Mouse (Mus musculus): Measurements from ENCODE around the gene Wdr74. TPM values are rescaled to one million over a fixed set of nuclear protein-coding genes. Genes with fewer than 3 reads are reported as not detected.
A peak's percentile ranks its signal among the peaks of the same experiment; 100 is the strongest.

The Wdr74 gene
- polyA plus RNA-seq, 1 experiment from 2014 or later = 80.8 TPM

- DNase-seq (ENCODE audit: low spot score) (peak; percentile 96), ATAC-seq (ENCODE audit: low FRiP score) (peak; percentile 95)
- peak within 1 kb of the TSS; percentile 84 for H3K4me3 ChIP-seq (replicated peaks; ENCODE audit: low read length)
- peaks cover 39% of the 10 kb centered on the region for H3K36me3 ChIP-seq (replicated peaks; ENCODE audit: control insufficient read depth, insufficient read depth)
- peak within 1 kb of the TSS; percentile 85 for H3K27ac ChIP-seq
- H3K27me3 ChIP-seq (ENCODE audit: control insufficient read depth, insufficient read depth, low read length) = no peaks in the 10 kb centered on the region
- H3K9me3 ChIP-seq (ENCODE audit: control insufficient read depth, low read length) = no peaks in the 10 kb centered on the region
- H3K9ac ChIP-seq = peak within 1 kb of the TSS; percentile 95
- WGBS = under 1% methylated on average over 75 of the region's 75 CpGs
- H3K4me1 ChIP-seq (replicated peaks; ENCODE audit: control insufficient read depth, insufficient read depth, low read length) = peaks cover 28% of the 10 kb centered on the region
- H3K4me2 ChIP-seq (replicated peaks) = peak within 1 kb of the TSS; percentile 90
Measured at GRCm38 (mm10) chr19:8756635-8757387, 21.2 kb downstream of the Wdr74 start, which contains the start of gene Nxf1. TSS of gene Nxf1 (plus strand) at chr19:8757073.

DNA sequence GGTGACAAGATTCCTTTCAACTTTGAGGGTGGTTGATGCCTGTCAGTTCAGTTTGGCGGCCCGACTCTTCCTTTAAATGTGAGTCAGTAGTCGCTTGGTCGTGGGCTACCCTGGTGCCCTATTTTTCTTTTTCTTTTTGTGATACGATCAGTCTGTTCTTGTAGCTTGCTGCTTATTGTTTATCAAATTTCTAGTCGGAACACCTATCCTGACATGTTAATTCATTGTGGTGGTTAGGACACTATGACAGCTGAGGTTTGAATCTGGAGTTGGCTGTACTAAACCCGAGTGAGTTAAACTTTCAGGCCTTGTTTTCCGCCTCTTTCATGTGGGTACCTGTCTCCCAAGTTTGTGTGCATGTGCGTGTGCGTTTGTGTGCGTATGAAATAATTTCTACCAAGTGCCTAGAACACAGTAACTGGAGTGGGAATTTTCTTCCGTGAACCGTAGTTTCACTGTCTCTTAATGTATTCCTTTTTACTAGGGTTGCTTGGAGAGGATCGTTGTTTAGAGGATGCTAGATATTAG lies 21.9 kb downstream of the Wdr74 start:
- DNase-seq (ENCODE audit: low spot score) (no peak), ATAC-seq (ENCODE audit: low FRiP score) (no peak)
- Histone ChIP-seq H3K4me3 (replicated peaks; ENCODE audit: low read length) (peak overlapping the region; percentile 84), H3K36me3 (replicated peaks; ENCODE audit: control insufficient read depth, insufficient read depth) (peaks cover 38% of the 10 kb centered on the region), H3K9ac (peak overlapping the region; percentile 95), H3K4me2 (replicated peaks) (peak overlapping the region; percentile 90), H3K4me1 (replicated peaks; ENCODE audit: control insufficient read depth, insufficient read depth, low read length) (peaks cover 28% of the 10 kb centered on the region), H3K27ac (peak overlapping the region; percentile 85), H3K27me3 (ENCODE audit: control insufficient read depth, insufficient read depth, low read length) (no peaks in the 10 kb centered on the region), H3K9me3 (ENCODE audit: control insufficient read depth, low read length) (no peaks in the 10 kb centered on the region)
- WGBS = 7% methylated on average over 14 of the region's 14 CpGs

DNA sequence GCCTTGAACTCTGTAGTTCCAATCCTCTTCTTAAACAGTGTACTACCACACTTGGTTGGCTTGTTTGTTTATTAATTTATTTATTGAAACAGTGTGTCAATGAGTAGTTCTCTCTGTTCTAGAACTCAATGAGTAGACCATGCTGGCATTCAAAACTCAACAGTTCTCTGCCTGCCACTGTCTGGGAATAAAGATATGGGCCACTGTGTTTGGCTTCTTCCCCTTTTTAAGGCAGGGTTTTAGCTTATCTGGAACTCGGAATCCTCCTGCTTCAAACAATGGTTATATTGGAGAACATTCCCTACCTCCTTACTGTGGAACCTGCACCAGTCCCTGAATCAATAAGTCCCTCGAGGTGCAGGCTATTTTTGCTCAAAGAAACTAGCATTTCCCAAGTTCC lies 23.3 kb downstream of the Wdr74 start:
- Histone ChIP-seq H3K9ac (no peak overlapping the region), H3K4me2 (replicated peaks) (peak overlapping the region; percentile 90; the same call in 1 of the 2 replicates), H3K36me3 (replicated peaks; ENCODE audit: control insufficient read depth, insufficient read depth) (peaks cover 38% of the 10 kb centered on the region), H3K27ac (no peak overlapping the region), H3K4me1 (replicated peaks; ENCODE audit: control insufficient read depth, insufficient read depth, low read length) (peaks cover 28% of the 10 kb centered on the region), H3K9me3 (ENCODE audit: control insufficient read depth, low read length) (no peaks in the 10 kb centered on the region), H3K27me3 (ENCODE audit: control insufficient read depth, insufficient read depth, low read length) (no peaks in the 10 kb centered on the region), H3K4me3 (replicated peaks; ENCODE audit: low read length) (no peak overlapping the region)
- WGBS = 90% methylated on average over 2 of the region's 2 CpGs
- ATAC-seq (ENCODE audit: low FRiP score) (no peak), DNase-seq (ENCODE audit: low spot score) (no peak)

DNA sequence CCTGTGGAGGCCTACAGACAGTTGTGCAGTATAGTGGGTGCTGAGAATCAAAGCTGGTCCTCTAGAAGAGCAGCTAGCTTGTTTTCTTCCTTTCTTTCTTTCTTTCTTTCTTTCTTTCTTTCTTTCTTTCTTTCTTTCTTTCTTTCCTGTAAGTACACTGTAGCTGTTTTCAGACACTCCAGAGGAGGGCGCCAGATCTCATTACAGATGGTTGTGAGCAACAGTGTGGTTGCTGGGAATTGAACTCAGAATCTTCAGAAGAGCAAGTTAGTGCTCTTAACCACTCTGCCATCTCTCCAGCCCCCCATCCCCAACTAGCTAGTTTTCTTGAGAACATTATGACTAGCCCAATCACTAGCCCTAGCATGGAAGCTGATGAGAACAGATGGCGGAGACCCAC lies 25.1 kb downstream of the Wdr74 start:
- Histone ChIP-seq H3K4me3 (replicated peaks; ENCODE audit: low read length) (no peak overlapping the region), H3K4me2 (replicated peaks) (no peak overlapping the region), H3K36me3 (replicated peaks; ENCODE audit: control insufficient read depth, insufficient read depth) (peaks cover 38% of the 10 kb centered on the region), H3K27ac (no peak overlapping the region), H3K9me3 (ENCODE audit: control insufficient read depth, low read length) (peaks cover 11% of the 10 kb centered on the region; the same call in 1 of the 2 replicates), H3K27me3 (ENCODE audit: control insufficient read depth, insufficient read depth, low read length) (no peaks in the 10 kb centered on the region), H3K9ac (no peak overlapping the region), H3K4me1 (replicated peaks; ENCODE audit: control insufficient read depth, insufficient read depth, low read length) (peaks cover 23% of the 10 kb centered on the region)
- ATAC-seq (ENCODE audit: low FRiP score) (no peak), DNase-seq (ENCODE audit: low spot score) (no peak)
- 83% methylated on average over 2 of the region's 2 CpGs for WGBS

GRCm38 (mm10) chr19:8763276-8763675 lies 27.6 kb downstream of the Wdr74 start:
- no peak for DNase-seq (ENCODE audit: low spot score)
- no peak for ATAC-seq (ENCODE audit: low FRiP score)
- Histone ChIP-seq H3K9me3 (ENCODE audit: control insufficient read depth, low read length) (peaks cover 11% of the 10 kb centered on the region; the same call in 1 of the 2 replicates), H3K4me2 (replicated peaks) (no peak overlapping the region), H3K27me3 (ENCODE audit: control insufficient read depth, insufficient read depth, low read length) (no peaks in the 10 kb centered on the region), H3K4me3 (replicated peaks; ENCODE audit: low read length) (no peak overlapping the region), H3K4me1 (replicated peaks; ENCODE audit: control insufficient read depth, insufficient read depth, low read length) (peaks cover 7% of the 10 kb centered on the region), H3K36me3 (replicated peaks; ENCODE audit: control insufficient read depth, insufficient read depth) (peaks cover 63% of the 10 kb centered on the region), H3K9ac (no peak overlapping the region), H3K27ac (no peak overlapping the region)
- 97% methylated on average over 4 of the region's 4 CpGs for WGBS

DNA sequence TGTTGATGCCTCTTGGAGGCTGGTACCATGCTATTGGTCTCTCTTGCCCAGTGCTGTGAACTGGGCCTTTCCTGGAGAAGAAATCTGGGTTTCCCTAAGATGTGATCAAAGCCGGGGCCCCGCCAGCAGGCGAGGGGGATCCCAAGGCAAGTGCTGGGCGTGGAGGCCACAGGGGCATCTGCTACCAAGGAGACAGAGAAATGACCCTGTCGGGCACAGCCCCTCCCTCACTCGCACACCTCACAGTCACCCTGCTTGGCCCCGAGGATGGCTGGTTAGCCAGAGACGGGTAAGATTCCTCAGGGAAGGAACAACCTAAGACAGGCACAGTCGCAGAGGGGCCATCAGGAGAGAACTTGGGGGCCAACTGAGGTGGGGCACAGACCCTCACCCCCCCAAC lies 29.9 kb downstream of the Wdr74 start:
- ATAC-seq (ENCODE audit: low FRiP score) (no peak), DNase-seq (ENCODE audit: low spot score) (no peak)
- Histone ChIP-seq H3K4me3 (replicated peaks; ENCODE audit: low read length) (no peak overlapping the region), H3K9ac (no peak overlapping the region), H3K36me3 (replicated peaks; ENCODE audit: control insufficient read depth, insufficient read depth) (peaks cover 86% of the 10 kb centered on the region), H3K4me1 (replicated peaks; ENCODE audit: control insufficient read depth, insufficient read depth, low read length) (peaks cover 5% of the 10 kb centered on the region), H3K9me3 (ENCODE audit: control insufficient read depth, low read length) (peaks cover 11% of the 10 kb centered on the region; the same call in 1 of the 2 replicates), H3K27me3 (ENCODE audit: control insufficient read depth, insufficient read depth, low read length) (no peaks in the 10 kb centered on the region), H3K4me2 (replicated peaks) (no peak overlapping the region), H3K27ac (no peak overlapping the region)
- WGBS = 96% methylated on average over 9 of the region's 9 CpGs

GRCm38 (mm10) chr19:8770567-8771270 lies 35.1 kb downstream of the Wdr74 start, which contains the start of gene Tmem223:
TSS of gene Tmem223 (plus strand) at chr19:8770996.
- Histone ChIP-seq H3K9me3 (ENCODE audit: control insufficient read depth, low read length) (no peaks in the 10 kb centered on the region; the same call in 1 of the 2 replicates), H3K9ac (peak within 1 kb of the TSS; percentile 86), H3K27me3 (ENCODE audit: control insufficient read depth, insufficient read depth, low read length) (no peaks in the 10 kb centered on the region), H3K4me1 (replicated peaks; ENCODE audit: control insufficient read depth, insufficient read depth, low read length) (peaks cover 36% of the 10 kb centered on the region), H3K4me3 (replicated peaks; ENCODE audit: low read length) (peak within 1 kb of the TSS; percentile 59), H3K4me2 (replicated peaks) (peak within 1 kb of the TSS; percentile 86), H3K27ac (peak within 1 kb of the TSS; percentile 82), H3K36me3 (replicated peaks; ENCODE audit: control insufficient read depth, insufficient read depth) (peaks cover 69% of the 10 kb centered on the region)
- 16% methylated on average over 29 of the region's 29 CpGs for WGBS
- peak; percentile 56 for ATAC-seq (ENCODE audit: low FRiP score)
- DNase-seq (ENCODE audit: low spot score) = peak; percentile 79

DNA sequence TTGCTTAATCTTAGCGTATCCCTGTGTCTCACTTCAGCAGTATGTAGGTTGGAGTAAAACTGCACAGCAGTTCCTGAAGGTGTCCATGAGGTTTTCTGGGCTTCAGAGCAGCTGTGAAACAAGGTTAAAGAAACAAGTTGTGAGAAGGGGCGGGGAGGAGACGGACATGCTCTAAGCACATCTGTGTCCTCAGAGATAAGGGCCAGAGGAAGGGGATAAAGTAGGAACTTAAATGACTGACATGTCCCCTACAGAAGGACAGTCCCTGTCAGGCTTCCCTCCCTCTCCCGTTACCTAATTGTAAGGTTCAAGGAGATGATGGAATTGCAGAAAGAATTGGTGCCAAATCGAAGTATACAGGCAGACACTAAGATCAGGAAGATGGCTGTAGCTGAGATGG lies 37.4 kb downstream of the Wdr74 start:
- DNase-seq (ENCODE audit: low spot score) = no peak
- peak overlapping the region; percentile 99 for H3K4me2 ChIP-seq (replicated peaks)
- no peak for ATAC-seq (ENCODE audit: low FRiP score)
- H3K4me3 ChIP-seq (replicated peaks; ENCODE audit: low read length) = peak overlapping the region; percentile 68
- peaks cover 49% of the 10 kb centered on the region for H3K36me3 ChIP-seq (replicated peaks; ENCODE audit: control insufficient read depth, insufficient read depth)
- 0 out of 2 replicates have a peak overlapping the region, but pooled peaks have one; percentile 96 for H3K9ac ChIP-seq
- H3K27me3 ChIP-seq (ENCODE audit: control insufficient read depth, insufficient read depth, low read length) = no peaks in the 10 kb centered on the region
- peaks cover 38% of the 10 kb centered on the region for H3K4me1 ChIP-seq (replicated peaks; ENCODE audit: control insufficient read depth, insufficient read depth, low read length)
- 84% methylated on average over 5 of the region's 5 CpGs for WGBS
- no peaks in the 10 kb centered on the region for H3K9me3 ChIP-seq (ENCODE audit: control insufficient read depth, low read length)
- no peak overlapping the region for H3K27ac ChIP-seq

GRCm38 (mm10) chr19:8773409-8773808 lies 37.8 kb downstream of the Wdr74 start:
- Histone ChIP-seq H3K36me3 (replicated peaks; ENCODE audit: control insufficient read depth, insufficient read depth) (peaks cover 49% of the 10 kb centered on the region), H3K9me3 (ENCODE audit: control insufficient read depth, low read length) (no peaks in the 10 kb centered on the region), H3K4me2 (replicated peaks) (peak overlapping the region; percentile 99), H3K27me3 (ENCODE audit: control insufficient read depth, insufficient read depth, low read length) (no peaks in the 10 kb centered on the region), H3K4me3 (replicated peaks; ENCODE audit: low read length) (peak overlapping the region; percentile 68), H3K4me1 (replicated peaks; ENCODE audit: control insufficient read depth, insufficient read depth, low read length) (peaks cover 38% of the 10 kb centered on the region), H3K27ac (peak overlapping the region; percentile 99; the same call in 1 of the 2 replicates), H3K9ac (peak overlapping the region; percentile 96; the same call in 1 of the 2 replicates)
- no peak for DNase-seq (ENCODE audit: low spot score)
- 62% methylated on average over 6 of the region's 6 CpGs for WGBS
- no peak for ATAC-seq (ENCODE audit: low FRiP score)
